Mouse (Mus musculus) cerebellum, adult 8-10 months (tissue): ENCODE results near the gene Tsg101.

Experiments
- DNase-seq: peaks from one replicate; pipeline ENCODE4 v3.0.0; 2022

The Tsg101 gene

DNA sequence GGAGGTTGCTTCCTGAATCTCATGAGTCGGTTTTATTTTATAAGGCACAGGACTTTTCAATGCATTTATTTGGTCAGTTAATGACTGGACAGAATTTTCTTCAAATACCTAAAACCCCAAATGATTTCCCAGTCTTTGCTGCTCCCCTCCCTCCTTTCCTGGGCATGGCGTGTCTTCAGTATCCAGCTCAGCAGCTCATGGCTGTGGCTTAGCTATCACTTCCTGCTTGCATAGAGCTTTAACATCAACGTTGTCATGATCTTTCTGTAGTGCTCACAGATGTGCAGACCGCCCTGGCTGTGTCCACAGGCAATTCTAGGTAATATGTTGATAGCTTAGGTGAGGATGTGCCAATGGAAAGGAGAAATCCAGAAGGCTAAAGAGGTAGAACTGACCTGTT lies 47.8 kb downstream of the Tsg101 start:
- DNase-seq: no peak

- no peak for DNase-seq
Measured at GRCm38 (mm10) chr7:46860996-46861395, 58.8 kb downstream of the Tsg101 start, which contains the start of gene Ldhc. TSS of gene Ldhc (plus strand) at chr7:46861203.

GRCm38 (mm10) chr7:46859031-46859430 lies 60.7 kb downstream of the Tsg101 start:
- DNase-seq: no peak

DNA sequence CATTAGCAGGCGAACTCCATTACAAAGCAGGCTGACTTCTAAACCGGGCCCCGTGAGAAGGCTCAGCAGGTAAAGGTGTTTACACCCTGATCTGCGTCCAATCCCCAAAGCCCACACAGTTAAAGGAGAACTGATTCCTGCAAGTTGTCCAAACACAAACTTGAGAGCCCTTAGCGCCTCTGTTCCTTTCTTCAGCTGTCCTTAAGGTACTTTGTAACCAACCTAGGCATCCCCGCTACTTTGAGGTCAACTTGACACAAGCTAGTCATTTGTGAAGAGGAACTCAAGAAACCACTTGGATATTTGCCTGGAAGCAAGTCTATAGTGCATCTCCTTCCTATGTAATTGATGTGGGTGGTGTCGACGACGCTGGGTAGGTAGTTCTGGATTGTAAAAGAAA lies 62.3 kb downstream of the Tsg101 start:
- DNase-seq: no peak

DNA sequence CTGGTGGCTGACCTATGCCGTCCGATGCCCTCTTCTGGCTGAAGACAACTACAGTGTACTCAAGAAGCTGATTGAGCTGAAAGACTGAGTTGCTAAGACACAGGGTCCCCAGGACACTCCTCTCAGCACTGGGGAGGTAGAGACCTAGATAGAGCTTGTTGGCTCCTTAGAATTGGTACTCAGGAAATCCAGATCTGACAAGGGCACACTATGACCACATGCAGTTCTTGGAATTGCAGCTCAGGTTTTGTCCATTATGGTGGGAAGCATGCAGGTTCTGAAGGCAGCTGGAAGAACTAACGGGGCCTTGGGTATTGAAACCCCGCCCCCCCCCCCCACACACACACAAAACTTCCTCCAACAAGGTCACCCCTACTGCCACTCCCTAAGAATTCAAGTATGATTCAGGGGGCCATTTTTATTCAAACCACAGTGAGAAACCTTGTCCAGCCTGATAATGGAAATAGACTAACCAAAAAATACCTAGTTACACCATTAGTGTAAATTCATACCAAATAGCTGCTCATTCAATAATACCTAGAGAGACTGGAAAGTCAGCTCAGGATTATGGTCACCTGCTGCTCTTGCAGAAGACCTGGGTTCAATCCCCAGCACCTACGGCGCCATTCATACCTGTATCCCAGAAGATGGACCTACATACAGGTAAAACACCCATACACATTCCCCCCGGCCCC lies 63.8 kb downstream of the Tsg101 start:
- DNase-seq: no peak

- no peak for DNase-seq
Measured at GRCm38 (mm10) chr7:46853365-46853764, 66.4 kb downstream of the Tsg101 start.

DNA sequence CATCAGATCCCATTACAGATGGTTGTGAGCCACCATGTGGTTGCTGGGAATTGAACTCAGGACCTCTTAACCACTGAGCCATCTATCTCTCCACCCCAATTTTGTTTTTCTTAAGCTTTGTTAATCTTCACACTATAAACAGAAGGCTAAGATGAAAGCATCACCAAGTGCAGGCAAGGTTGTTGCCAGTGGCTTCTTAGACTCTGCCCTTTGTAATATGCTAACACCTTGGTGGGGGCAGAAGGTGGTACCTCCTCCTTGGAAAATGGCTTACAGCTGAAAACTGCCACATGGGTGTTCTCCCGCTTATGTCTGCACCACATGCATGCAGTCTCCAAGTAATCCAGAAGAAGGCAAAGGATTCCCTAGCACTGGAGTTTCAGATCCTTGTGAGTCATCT lies 67.1 kb downstream of the Tsg101 start:
- no peak for DNase-seq

DNA sequence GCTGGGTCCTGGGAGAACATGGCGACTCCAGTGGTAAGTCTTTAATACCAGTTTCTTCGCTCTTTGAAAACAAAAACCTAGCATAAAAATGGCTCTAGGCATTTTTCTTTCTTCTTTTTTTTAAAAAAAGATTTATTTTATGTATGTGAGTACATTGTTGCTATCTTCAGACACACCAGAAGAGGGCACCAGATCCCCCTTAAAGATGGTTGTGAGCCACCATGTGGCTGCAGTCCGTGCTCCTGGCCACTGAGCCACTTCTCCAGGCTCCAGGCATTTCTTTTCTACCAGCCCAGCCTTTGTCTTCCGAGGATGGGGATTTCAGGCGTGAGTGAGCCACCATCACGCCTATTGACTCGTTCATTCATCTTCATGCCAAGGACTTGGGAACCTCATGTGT lies 68.7 kb downstream of the Tsg101 start:
- no peak for DNase-seq

DNA sequence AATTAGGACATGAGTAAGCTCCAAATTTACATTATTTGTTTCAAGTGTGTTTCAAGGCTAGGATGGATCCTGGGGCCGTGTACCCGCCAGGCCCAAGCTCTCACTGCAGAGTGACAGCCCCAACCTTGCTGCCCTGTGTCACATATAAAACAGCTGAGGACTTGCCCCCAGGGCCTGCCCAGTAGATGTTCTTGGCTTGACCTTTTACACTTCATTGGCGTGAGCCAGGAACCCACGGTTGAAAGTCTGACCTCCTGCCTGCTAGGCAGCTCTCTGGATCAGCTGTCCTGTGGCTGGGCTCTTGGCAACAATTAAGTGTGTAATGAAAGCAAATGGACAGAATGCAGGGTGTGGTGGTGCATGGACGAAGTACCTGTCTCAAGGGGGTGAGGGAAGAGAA lies 70.5 kb downstream of the Tsg101 start:
- DNase-seq: no peak

DNA sequence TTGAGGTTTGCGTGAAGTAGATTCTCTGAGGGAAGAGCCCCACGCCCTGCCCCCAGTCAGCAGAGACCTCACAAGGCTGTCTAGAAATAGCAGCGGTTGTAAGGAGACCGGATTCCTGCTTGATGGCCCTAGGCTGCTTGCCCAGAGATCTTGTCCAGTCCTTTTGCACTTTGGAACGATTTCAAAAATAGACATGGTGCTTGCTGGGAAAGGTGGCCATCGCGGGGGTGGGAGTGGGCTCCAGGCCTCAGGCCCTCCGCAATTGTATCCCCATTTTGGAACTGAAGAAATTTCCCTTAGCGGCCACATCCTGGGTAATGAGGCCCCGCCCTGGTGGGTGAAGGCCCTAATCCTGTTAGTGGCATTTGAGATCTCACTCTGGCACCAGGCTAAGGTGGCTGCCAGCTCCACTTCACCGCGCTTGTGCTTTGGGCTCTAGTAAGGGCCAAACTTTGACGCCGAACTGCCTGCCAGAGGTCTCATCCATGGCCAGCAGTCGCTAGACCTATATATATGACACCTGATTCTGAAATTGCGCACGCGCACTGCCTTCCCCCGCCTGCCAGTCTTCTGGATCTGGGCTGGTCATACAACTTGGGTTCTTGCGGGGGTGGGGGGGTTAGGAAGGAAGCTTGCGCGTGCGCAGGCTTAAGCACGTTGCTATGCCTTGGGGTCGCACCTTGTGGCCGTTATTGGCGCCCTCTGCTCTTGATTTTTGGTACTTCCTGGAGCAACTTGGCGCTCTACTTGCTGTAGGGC lies 73.1 kb downstream of the Tsg101 start:
- peak; percentile 45 for DNase-seq

DNA sequence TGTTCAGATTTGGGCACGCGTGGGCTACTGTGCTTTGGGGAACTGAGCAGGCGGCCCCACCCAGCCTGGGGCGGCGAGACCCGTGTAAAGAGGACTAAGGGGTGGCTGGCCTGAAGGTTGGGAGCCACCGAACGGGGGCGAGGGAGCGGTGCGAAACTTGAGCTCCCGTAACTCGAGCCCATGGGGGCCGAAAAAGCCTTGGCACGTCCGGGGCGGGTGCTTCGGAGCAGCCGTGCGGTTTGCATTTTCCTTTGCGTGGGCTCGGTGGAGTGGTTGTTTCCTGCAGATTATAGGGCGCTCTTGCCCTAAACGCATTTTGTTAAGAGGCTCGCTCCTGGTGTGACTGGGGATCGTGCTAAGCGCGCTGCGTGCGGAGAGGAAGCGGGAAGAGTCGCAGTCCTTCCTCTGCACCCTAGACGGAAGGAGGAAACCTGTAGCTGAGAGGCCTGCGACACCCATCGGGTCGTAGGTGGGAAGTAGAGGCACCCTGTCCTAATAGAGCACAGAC lies 73.7 kb downstream of the Tsg101 start:
- DNase-seq: peak; percentile 38

- peak; percentile 81 for DNase-seq
Measured at GRCm38 (mm10) chr7:46845211-46845977, 74.4 kb downstream of the Tsg101 start.

GRCm38 (mm10) chr7:46843576-46843975 lies 76.2 kb downstream of the Tsg101 start:
- DNase-seq: no peak

GRCm38 (mm10) chr7:46842278-46842677 lies 77.5 kb downstream of the Tsg101 start:
- no peak for DNase-seq

DNA sequence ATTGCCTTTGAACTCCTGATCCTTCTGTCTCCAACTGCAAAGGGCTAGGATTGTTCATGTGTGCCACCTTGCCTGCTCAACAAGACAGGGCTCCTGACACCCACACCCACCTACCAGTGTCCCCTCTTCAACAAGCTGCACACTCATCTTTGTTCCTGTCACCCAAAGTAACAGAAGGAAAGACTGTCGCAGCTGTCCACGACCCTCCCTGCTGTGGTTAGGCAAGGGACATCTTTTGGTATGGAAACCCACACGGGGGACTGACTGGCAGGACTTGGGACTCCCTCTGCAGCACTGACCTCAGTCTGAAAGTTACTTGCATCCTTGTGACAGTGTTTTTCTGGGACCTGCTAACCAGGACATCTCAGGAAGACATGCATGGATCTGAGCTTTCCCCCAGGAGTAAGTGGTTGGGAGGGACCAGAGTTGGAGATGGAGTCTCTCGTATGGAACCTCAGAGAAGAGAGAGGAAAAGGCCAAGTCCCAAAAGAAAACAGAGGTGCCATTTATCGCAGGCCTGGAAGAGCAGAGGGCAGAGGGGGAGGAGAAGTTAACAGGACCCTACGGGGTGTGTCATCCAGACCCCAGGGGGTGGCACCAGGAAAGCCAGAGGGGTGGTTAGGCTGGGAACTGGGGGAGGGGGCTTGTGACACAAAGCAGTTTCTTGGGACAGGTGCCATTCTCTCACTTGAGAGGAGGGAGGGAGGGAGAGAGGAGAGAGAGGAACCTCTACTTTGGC lies 78.8 kb downstream of the Tsg101 start, which contains the start of gene Ldha:
TSS of gene Ldha (plus strand) at position 689 of the 739 bp plus-strand sequence.
- DNase-seq: no peak

- no peak for DNase-seq
Measured at GRCm38 (mm10) chr7:46840326-46840725, 79.4 kb downstream of the Tsg101 start.

- DNase-seq: no peak
Measured at GRCm38 (mm10) chr7:46839861-46840260, 79.9 kb downstream of the Tsg101 start.

- DNase-seq: no peak
Measured at GRCm38 (mm10) chr7:46839446-46839845, 80.3 kb downstream of the Tsg101 start.
